Mouse (Mus musculus) C2C12 (cell line): ENCODE results near the gene 5031439G07Rik. TPM values are rescaled to one million over a fixed set of nuclear protein-coding genes. Genes with fewer than 3 reads are reported as not detected.

Experiments
- H3K27me3 ChIP-seq: one replicate; pipeline ENCODE4 v1.6.1; 2011; ENCODE audit not compliant: control insufficient read depth, insufficient read depth, insufficient read length
- H3K36me3 ChIP-seq: one replicate; pipeline ENCODE4 v1.6.1; 2011; ENCODE audit not compliant: control insufficient read depth, insufficient read depth
- H3K4me3 ChIP-seq: one replicate; pipeline ENCODE4 v1.5.1; 2011; ENCODE audit warnings: mild to moderate bottlenecking, control low read depth; ENCODE audit not compliant: poor library complexity, insufficient read depth, severe bottlenecking
- H3K79me2 ChIP-seq: one replicate; pipeline ENCODE4 v1.6.1; 2011; ENCODE audit not compliant: control insufficient read depth, insufficient read depth
- H3K79me3 ChIP-seq: one replicate; pipeline ENCODE4 v1.6.1; 2011; ENCODE audit warnings: low read depth, control low read depth
- H3ac ChIP-seq: one replicate; pipeline ENCODE3; 2011; ENCODE audit warnings: low read depth; ENCODE audit not compliant: control insufficient read depth, insufficient read length
- CEBPB ChIP-seq: IDR thresholded peaks from one replicate; pipeline ENCODE4 v1.6.1; 2011; ENCODE audit warnings: low read depth, mild to moderate bottlenecking, control low read depth, moderate library complexity
- CTCF ChIP-seq: IDR thresholded peaks from one replicate; pipeline ENCODE4 v1.5.1; 2011; ENCODE audit not compliant: control insufficient read depth, insufficient read depth, insufficient read length
- FOSL1 ChIP-seq: IDR thresholded peaks from one replicate; pipeline ENCODE4 v1.8.0; 2011; ENCODE audit warnings: mild to moderate bottlenecking, low read length; ENCODE audit not compliant: poor library complexity, insufficient read depth, severe bottlenecking
- MAX ChIP-seq: IDR thresholded peaks from one replicate; pipeline ENCODE4 v1.6.1; 2011; ENCODE audit warnings: mild to moderate bottlenecking, control low read depth
- MYOD1 ChIP-seq: IDR thresholded peaks from one replicate; pipeline ENCODE4 v1.6.1; 2011; ENCODE audit warnings: low read depth; ENCODE audit not compliant: control insufficient read depth, insufficient read length
- MYOG ChIP-seq: IDR thresholded peaks from one replicate; pipeline ENCODE4 v1.6.1; 2011; ENCODE audit not compliant: control insufficient read depth, insufficient read length; ENCODE audit errors: extremely low read depth
- USF1 ChIP-seq: IDR thresholded peaks from one replicate; pipeline ENCODE4 v1.6.1; 2011; ENCODE audit warnings: low read depth, mild to moderate bottlenecking, control low read depth, moderate library complexity
- polyA plus RNA-seq: library from polyadenylated mRNA; unstranded; fragments of >200 nt; fragmentation: generic; extraction: Trizol; gene quantifications from one replicate; pipeline ENCODE4 v1.2.1, GENCODE M21; 2012; ENCODE audit warnings: missing spikeins

5031439G07Rik gene
- polyA plus RNA-seq, 1 experiment, result 30.4 TPM

DNA sequence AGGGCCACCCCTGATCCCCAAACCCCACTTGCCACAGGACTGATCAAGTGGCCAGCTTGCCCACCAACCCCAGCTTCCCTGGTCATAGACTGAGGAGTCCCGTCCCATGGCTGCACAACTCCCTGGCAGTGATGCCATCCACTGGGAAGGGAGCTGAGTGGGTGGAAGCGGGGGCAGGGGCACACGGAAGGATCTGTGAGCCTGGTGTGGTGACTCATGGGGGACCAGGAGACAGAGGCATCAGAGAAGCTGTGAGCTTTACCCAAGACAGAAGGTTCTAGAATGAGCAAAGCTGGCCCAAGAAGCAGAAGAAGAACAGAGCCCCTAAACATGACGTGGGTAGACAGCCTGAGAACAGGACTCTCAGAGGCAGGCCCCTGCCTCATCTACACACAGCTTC lies 38.3 kb downstream of the 5031439G07Rik start:
- Histone ChIP-seq H3K36me3 (peaks cover 31% of the 10 kb centered on the region), H3K79me3 (no peaks in the 10 kb centered on the region)
- TF ChIP-seq MYOD1, result no peak
- TF ChIP-seq MYOG, result no peak
- no peak for TF ChIP-seq USF1
- no peak for TF ChIP-seq CEBPB
- no peak for TF ChIP-seq CTCF
- TF ChIP-seq MAX, result no peak
- TF ChIP-seq FOSL1, result no peak

DNA sequence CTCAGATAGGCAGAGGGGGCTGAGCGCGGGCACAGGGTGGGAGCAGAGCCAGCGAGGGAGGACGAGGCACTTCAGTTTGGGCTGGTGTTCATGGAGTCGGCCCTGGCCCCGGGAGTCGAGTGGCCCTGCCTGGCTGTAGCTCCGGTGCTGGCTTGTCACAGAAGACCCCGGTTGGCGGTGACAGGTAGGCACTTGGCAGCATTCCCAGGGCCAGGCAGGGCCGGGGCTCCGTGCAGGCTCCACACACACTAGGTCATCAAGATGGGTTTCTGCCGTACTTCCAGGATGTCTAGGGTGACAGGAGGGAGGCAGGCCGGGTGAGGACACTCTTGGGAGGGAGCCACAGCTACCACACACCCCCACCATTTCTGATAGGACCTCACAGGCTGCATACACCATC lies 39.4 kb downstream of the 5031439G07Rik start:
- TF ChIP-seq MAX, result no peak
- TF ChIP-seq CEBPB, result no peak
- no peak for TF ChIP-seq MYOG
- no peak for TF ChIP-seq CTCF
- TF ChIP-seq FOSL1, result no peak
- no peak for TF ChIP-seq USF1
- no peak for TF ChIP-seq MYOD1
- H3ac ChIP-seq, result no peak overlapping the region
- no peak overlapping the region for H3K4me3 ChIP-seq
- no peaks in the 10 kb centered on the region for H3K27me3 ChIP-seq
- peaks cover 28% of the 10 kb centered on the region for H3K36me3 ChIP-seq
- H3K79me2 ChIP-seq, result no peaks in the 10 kb centered on the region
- no peaks in the 10 kb centered on the region for H3K79me3 ChIP-seq

More for the DNA sequence above, 38.3 kb downstream of the 5031439G07Rik start:
- H3K4me3 ChIP-seq, result no peak overlapping the region
- H3K27me3 ChIP-seq, result no peaks in the 10 kb centered on the region
- no peak overlapping the region for H3ac ChIP-seq
- no peaks in the 10 kb centered on the region for H3K79me2 ChIP-seq

GRCm38 (mm10) chr15:84944319-84944718 lies 44.0 kb downstream of the 5031439G07Rik start:
- Histone ChIP-seq H3ac (no peak overlapping the region), H3K27me3 (no peaks in the 10 kb centered on the region), H3K4me3 (no peak overlapping the region), H3K36me3 (peaks cover 55% of the 10 kb centered on the region), H3K79me3 (no peaks in the 10 kb centered on the region), H3K79me2 (peaks cover 19% of the 10 kb centered on the region)
- TF ChIP-seq MYOD1 (no peak), MAX (no peak), USF1 (no peak), CEBPB (no peak), CTCF (no peak), MYOG (no peak), FOSL1 (no peak)

- TF ChIP-seq MAX (no peak), USF1 (no peak), CTCF (no peak), MYOD1 (no peak), MYOG (no peak), CEBPB (no peak), FOSL1 (no peak)
- H3K79me3 ChIP-seq, result no peaks in the 10 kb centered on the region
- H3K36me3 ChIP-seq, result peaks cover 63% of the 10 kb centered on the region
- H3K79me2 ChIP-seq, result peaks cover 32% of the 10 kb centered on the region
- H3ac ChIP-seq, result no peak overlapping the region
- H3K27me3 ChIP-seq, result no peaks in the 10 kb centered on the region
- H3K4me3 ChIP-seq, result no peak overlapping the region
Measured at GRCm38 (mm10) chr15:84942647-84943285, 45.6 kb downstream of the 5031439G07Rik start.

DNA sequence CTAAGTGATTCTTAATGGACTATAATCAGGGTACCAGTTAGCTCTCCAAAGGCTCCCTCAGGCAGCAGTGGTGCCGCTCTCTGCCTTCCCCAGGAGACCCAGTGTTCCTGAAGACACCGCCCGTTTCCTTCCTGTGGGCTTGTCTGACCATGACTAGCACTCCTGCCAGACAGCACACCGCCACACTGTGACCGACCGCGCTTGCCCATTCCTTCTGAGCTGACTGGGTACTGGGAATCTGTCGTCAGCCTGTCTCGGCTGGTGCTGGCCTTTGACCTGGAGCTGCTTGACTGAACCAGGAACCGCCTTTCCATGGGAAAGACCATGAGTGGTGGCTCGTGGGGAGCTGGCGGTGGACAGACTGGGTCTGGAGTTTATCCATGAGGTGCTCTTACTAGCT lies 48.2 kb downstream of the 5031439G07Rik start:
- Histone ChIP-seq H3K79me2 (peaks cover 58% of the 10 kb centered on the region), H3K4me3 (no peak overlapping the region), H3K36me3 (peaks cover 86% of the 10 kb centered on the region), H3K79me3 (peaks cover 13% of the 10 kb centered on the region), H3K27me3 (no peaks in the 10 kb centered on the region), H3ac (no peak overlapping the region)
- TF ChIP-seq MAX (no peak), MYOG (no peak), USF1 (no peak), CTCF (no peak), MYOD1 (no peak), FOSL1 (no peak), CEBPB (no peak)

DNA sequence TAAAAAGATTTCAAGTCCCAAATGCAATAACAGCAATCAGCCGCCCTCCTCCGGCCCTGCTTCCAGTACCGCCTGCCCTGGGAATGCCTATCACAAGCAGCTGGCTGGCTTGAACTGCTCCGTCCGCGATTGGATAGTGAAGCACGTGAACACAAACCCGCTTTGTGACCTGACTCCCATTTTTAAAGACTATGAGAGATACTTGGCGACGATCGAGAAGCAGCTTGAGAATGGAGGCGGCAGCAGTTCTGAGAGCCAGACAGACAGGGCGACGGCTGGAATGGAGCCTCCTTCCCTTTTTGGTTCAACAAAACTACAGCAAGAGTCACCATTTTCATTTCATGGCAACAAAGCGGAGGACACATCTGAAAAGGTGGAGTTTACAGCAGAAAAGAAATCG lies 53.5 kb downstream of the 5031439G07Rik start:
- Histone ChIP-seq H3K4me3 (no peak overlapping the region), H3K27me3 (no peaks in the 10 kb centered on the region), H3ac (no peak overlapping the region), H3K36me3 (peaks cover 99% of the 10 kb centered on the region), H3K79me3 (peaks cover 45% of the 10 kb centered on the region), H3K79me2 (peaks cover 96% of the 10 kb centered on the region)
- TF ChIP-seq FOSL1, result no peak
- no peak for TF ChIP-seq CEBPB
- no peak for TF ChIP-seq MYOG
- TF ChIP-seq MYOD1, result no peak
- TF ChIP-seq USF1, result no peak
- TF ChIP-seq CTCF, result no peak
- no peak for TF ChIP-seq MAX
